Mouse (Mus musculus) layer of hippocampus, adult 8-10 months (tissue): ENCODE measurements around the gene Ran. TPM values are rescaled to one million over a fixed set of nuclear protein-coding genes. Genes with fewer than 3 reads are reported as not detected.
A peak's percentile ranks its signal among the peaks of the same experiment; 100 is the strongest.

Experiments used
- DNase-seq, 2 experiments: peaks; one replicate each; pipeline ENCODE4 v3.0.0; 2022; ENCODE audit warnings: low spot score in 2 of 2
- total RNA-seq, 4 experiments: library from RNA; stranded (reverse); gene quantifications; 2 replicates each; pipeline ENCODE4 v1.2.4; 2022

Gene Ran
- total RNA-seq, 4 experiments from 2014 or later = 159 to 183 (median 167) TPM

GRCm38 (mm10) chr5:129015020-129015419 lies 4.8 kb upstream of the Ran start:
- no peak for DNase-seq

DNA sequence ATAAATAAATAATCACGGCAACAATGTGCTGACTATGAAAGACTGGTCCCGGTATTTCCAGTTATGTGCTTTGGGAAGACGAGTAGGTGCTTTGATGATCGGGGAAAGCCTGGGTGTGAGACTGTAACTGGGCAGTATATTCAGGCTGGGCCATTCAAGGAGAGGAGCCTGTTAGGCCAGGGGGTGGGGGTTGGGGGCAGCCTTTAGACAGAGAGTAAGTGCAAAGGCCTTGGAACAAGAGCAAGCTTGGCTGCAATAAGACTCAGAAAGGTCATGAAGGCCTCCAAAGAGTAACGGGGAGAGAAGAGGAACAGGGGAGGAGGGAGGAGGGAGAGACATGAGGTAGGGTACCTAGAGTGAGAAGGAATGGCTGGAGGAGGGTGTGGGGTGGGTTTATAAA lies 4.3 kb upstream of the Ran start:
- no peak for DNase-seq

GRCm38 (mm10) chr5:129016370-129016769 lies 3.5 kb upstream of the Ran start:
- DNase-seq = no peak

- no peak for DNase-seq
Measured at GRCm38 (mm10) chr5:129018782-129019489, 933 bp upstream of the Ran start.

GRCm38 (mm10) chr5:129020300-129020668 lies 415 bp downstream of the Ran start:
- DNase-seq = no peak

DNA sequence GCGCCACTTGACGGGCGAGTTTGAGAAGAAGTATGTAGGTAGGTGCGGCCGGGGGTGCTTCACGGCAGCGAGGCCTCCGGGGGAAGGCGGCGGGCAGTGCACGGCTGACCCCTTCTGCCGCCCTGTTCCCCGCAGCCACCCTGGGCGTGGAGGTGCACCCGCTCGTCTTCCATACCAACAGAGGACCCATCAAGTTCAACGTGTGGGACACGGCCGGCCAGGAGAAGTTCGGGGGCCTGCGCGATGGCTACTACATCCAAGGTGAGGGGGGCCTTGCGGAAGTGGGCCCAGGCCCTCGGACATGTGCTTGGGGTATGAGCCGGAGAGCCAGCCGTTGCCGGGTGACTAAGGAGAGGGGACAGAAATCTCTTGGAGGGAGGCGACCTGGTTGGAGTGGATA lies 862 bp downstream of the Ran start:
- DNase-seq = peak in 1 of 2 experiments; percentile 40

- DNase-seq = no peak
Measured at GRCm38 (mm10) chr5:129025048-129025447, 5.2 kb downstream of the Ran start.

DNA sequence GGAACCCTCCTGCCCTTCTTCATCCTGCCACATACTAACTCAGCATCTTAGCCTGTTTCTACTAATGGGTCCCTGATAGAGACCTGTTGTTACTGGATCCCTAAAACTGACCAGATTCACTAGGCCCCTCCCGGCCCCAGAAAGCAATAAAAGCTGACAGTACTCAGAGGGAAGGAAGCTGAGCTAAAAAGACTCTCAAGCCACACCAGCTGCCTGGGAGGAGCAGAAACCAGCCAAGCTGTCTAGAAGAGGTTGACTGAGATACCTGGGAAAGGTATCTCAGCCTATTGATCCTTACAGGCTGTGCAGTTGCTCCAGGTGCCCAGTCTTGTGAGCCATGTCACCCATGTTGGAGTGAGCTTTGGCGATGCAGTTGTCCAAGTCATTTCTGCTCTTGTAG lies 5.9 kb downstream of the Ran start:
- no peak for DNase-seq

GRCm38 (mm10) chr5:129026171-129026570 lies 6.3 kb downstream of the Ran start:
- no peak for DNase-seq

DNA sequence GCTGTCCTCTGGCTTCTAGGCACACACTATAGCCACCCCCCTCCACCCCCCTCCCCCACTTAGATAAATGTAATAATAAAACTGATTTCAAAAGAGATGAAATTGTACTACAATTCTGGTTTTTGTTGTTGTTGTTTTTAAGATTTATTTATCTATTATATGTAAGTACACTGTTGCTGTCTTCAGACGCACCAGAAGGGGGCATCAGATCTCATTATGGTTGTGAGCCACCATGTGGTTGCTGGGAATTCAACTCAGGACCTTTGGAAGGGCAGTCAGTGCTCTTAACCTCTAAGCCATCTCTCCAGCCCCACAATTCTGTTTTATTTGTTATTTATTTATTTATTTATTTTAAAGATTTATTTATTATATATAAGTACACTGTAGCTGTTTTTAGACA lies 6.8 kb downstream of the Ran start:
- DNase-seq = no peak

DNA sequence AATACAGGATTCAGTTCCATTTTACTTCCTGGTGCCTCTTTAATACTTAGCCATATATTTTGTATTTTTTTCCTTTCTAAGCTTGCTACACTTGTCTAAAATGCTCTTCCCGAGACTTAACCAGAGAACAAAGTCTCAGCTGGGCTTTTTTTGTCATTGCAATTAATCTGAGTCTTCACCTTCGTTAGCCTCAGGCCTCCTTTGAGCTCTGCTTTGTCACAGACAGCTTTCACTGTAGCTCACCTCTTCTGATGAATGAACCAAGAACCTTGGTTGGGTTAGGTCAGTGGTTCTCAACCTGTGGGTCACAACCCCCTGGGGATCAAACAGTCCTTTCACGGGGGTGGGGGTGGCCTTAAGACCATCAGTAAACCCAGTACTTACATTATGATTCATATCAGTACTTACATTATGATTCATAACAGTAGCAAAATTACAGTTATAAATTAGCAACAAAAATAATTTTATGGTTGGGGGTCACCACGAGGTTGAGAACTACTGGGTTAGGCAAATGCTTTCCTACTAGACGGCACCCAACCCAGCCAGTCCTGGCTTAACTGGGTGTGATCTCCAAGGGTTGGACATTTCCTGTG lies 9.4 kb downstream of the Ran start:
- DNase-seq = no peak

- no peak for DNase-seq
Measured at GRCm38 (mm10) chr5:129036678-129037077, 16.8 kb downstream of the Ran start.

DNA sequence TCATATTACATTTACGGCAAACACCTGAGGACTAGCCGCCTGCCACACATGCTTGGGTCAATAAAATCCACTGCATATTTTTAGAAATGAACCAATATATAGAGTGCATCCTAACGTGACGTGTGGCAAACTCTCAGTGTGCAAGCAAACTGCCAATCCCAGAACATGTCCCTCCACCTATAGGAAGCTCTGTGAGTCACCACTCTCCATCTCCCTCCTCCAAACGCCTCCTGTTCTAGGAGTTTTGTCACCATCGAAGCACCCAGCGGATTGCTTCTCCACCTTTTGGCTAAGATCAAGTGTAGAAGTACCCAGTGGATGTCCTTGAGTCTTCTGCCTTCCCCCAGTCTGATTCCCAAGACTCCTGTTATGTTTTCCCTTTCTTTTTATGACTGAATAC lies 17.9 kb downstream of the Ran start:
- DNase-seq = no peak

DNA sequence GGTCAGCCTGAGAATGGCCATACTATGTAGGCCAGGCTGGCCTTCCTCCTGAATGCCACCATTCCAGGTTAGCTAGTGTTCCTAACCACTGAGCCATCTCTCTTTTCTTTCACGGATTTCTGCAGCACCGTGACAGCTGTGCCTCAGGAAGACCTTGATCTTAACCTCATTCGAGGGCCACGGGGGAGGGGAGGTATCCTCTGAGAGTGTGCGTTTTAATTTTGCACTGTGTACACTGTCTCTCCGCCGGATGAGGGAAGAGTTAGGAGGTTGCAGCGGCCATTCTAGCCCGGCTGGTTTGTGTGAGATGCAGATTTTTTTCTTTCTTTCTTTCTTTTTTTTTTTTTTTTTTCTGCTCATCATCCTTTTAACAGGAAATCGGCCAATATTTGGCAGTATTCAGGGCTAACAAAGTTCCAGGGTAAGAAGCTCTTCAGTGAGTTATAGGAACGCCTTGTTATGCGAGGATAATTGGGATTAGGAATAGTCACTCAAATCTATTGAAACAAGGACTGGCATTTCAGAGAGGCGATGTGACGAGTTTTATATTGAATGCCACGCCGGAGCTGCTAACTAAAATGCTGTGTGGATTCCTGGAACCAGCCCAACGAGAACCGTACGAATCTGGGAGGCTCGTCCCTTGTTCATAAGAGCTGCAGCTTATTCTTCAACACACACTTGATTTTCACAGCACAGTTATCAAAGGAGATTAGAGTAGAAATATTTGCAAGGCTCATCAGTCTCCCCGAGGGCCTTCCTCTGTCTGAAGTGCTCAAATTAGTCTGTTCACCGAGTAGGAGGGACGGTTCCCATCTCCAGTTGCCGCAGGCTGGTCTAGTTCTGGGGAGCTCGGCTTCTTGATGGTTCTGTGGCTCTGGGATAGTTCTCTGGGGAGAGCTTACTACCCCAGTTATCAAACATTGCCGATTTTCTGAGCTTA lies 26.0 kb downstream of the Ran start:
- peak in 1 of 2 experiments; percentile 44 for DNase-seq

DNA sequence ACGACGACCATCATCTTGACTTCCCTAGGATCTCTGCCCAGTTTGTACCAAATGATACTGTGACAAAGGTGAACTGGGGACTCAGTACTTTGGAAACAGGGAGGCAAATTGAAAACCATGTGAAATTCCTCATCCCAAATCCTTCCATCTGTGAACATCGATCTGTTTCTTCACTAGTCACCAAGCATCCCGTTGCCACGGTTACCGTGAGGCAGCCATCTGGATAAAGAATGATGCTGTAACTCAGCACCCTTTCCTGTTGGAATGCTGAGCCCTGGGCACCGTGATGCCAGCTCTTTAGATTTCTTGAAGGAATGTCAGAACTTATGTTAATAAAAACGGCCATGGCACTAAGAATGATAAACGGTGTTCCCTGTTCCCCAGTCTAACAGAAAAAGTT lies 29.5 kb downstream of the Ran start:
- peak; percentile 82 to 88 for DNase-seq

GRCm38 (mm10) chr5:129051910-129052309 lies 32.0 kb downstream of the Ran start:
- DNase-seq = no peak

- no peak for DNase-seq
Measured at GRCm38 (mm10) chr5:129052636-129053355, 32.9 kb downstream of the Ran start.

- no peak for DNase-seq
Measured at GRCm38 (mm10) chr5:129054675-129055284, 34.9 kb downstream of the Ran start.

DNA sequence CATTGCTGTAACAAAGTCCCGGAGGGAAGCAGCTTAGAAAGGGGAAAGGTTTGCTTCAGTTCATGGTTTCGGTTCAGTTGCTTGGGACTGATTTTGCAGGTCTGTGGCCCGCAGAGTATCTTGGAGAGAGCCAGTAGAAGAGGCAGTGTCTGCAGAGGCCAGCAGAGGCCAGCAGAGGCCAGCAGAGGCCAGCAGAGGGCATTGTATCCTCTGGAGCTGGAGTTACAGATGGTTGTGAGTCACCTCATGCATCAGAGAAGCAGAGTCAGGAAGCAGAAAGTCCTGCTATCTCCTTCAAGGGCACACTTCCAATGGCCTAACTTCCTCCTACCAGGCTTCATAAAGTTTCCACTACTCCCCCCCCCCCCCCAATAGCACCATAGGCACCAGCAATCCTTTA lies 39.2 kb downstream of the Ran start:
- DNase-seq = no peak

GRCm38 (mm10) chr5:129061579-129061978 lies 41.7 kb downstream of the Ran start:
- DNase-seq = peak in 1 of 2 experiments; percentile 81
